Mouse (Mus musculus): ENCODE results near the gene Ints3.
A peak's percentile ranks its signal among the peaks of the same experiment; 100 is the strongest.

The Ints3 gene

GRCm38 (mm10) chr3:90445417-90446200, 12.2 kb upstream of the Ints3 start:
- DNase-seq (ENCODE audit: low read depth, low spot score), result peak; percentile 43

GRCm38 (mm10) chr3:90443977-90444376, 10.6 kb upstream of the Ints3 start:
- peak; percentile 39 for DNase-seq (ENCODE audit: low read depth, low spot score)

- no peak for DNase-seq (ENCODE audit: low read depth, low spot score)
Observed at GRCm38 (mm10) chr3:90440756-90441155, 7.3 kb upstream of the Ints3 start.

GRCm38 (mm10) chr3:90437131-90437530, 3.7 kb upstream of the Ints3 start:
- peak; percentile 87 for DNase-seq (ENCODE audit: low read depth, low spot score)

GRCm38 (mm10) chr3:90434073-90434730, 780 bp upstream of the Ints3 start:
- DNase-seq (ENCODE audit: low read depth, low spot score), result no peak

- DNase-seq (ENCODE audit: low read depth, low spot score), result peak; percentile 52
Observed at GRCm38 (mm10) chr3:90432811-90433219, 607 bp downstream of the Ints3 start.

- no peak for DNase-seq (ENCODE audit: low read depth, low spot score)
Observed at GRCm38 (mm10) chr3:90432348-90432747, 1.1 kb downstream of the Ints3 start.

GRCm38 (mm10) chr3:90429576-90429975, 3.8 kb downstream of the Ints3 start:
- DNase-seq (ENCODE audit: low read depth, low spot score), result peak; percentile 69

GRCm38 (mm10) chr3:90428186-90428585, 5.2 kb downstream of the Ints3 start:
- no peak for DNase-seq (ENCODE audit: low read depth, low spot score)

GRCm38 (mm10) chr3:90427574-90427973, 5.8 kb downstream of the Ints3 start:
- DNase-seq (ENCODE audit: low read depth, low spot score), result no peak

GRCm38 (mm10) chr3:90425499-90425898, 7.9 kb downstream of the Ints3 start:
- peak; percentile 41 for DNase-seq (ENCODE audit: low read depth, low spot score)

- DNase-seq (ENCODE audit: low read depth, low spot score), result no peak
Observed at GRCm38 (mm10) chr3:90423549-90423948, 9.9 kb downstream of the Ints3 start.

- DNase-seq (ENCODE audit: low read depth, low spot score), result no peak
Observed at GRCm38 (mm10) chr3:90420696-90421095, 12.7 kb downstream of the Ints3 start.

GRCm38 (mm10) chr3:90413011-90413396, 20.4 kb downstream of the Ints3 start:
- DNase-seq (ENCODE audit: low read depth, low spot score), result no peak

GRCm38 (mm10) chr3:90412312-90413010, 21.0 kb downstream of the Ints3 start:
- peak; percentile 63 for DNase-seq (ENCODE audit: low read depth, low spot score)

- no peak for DNase-seq (ENCODE audit: low read depth, low spot score)
Observed at GRCm38 (mm10) chr3:90408721-90409120, 24.7 kb downstream of the Ints3 start.

GRCm38 (mm10) chr3:90406414-90406813, 27.0 kb downstream of the Ints3 start:
- no peak for DNase-seq (ENCODE audit: low read depth, low spot score)

GRCm38 (mm10) chr3:90404609-90405008, 28.8 kb downstream of the Ints3 start:
- no peak for DNase-seq (ENCODE audit: low read depth, low spot score)

GRCm38 (mm10) chr3:90404121-90404520, 29.3 kb downstream of the Ints3 start:
- DNase-seq (ENCODE audit: low read depth, low spot score), result no peak

- no peak for DNase-seq (ENCODE audit: low read depth, low spot score)
Observed at GRCm38 (mm10) chr3:90400993-90401392, 32.4 kb downstream of the Ints3 start.

- DNase-seq (ENCODE audit: low read depth, low spot score), result no peak
Observed at GRCm38 (mm10) chr3:90395629-90396028, 37.8 kb downstream of the Ints3 start.

- DNase-seq (ENCODE audit: low read depth, low spot score), result no peak
Observed at GRCm38 (mm10) chr3:90392661-90393060, 40.8 kb downstream of the Ints3 start.

Measured in ZHBTc4 (cell line).